Mouse (Mus musculus) brain, embryonic 14.5 days (tissue): ENCODE measurements at regions not wholly inside any gene's neighbourhood (a gene's known extent, or its start where the extent isn't known, plus 50 kb on each side); places are given as distances from the start of the nearest gene placed in this dataset.

Experiments
- DNase-seq: peaks from one replicate; pipeline ENCODE4 v3.0.0-alpha.2; 2011; ENCODE audit warnings: low read depth
- CTCF ChIP-seq: fragments of 200-500 bp; IDR thresholded peaks from 2 replicates; pipeline ENCODE4 v1.5.1; 2012; ENCODE audit warnings: inconsistent platforms, mild to moderate bottlenecking, moderate library complexity, borderline replicate concordance; ENCODE audit not compliant: insufficient read depth, insufficient read length; ENCODE audit errors: extremely low read depth
- POLR2A ChIP-seq: fragments of 200-500 bp; IDR thresholded peaks from 2 replicates; pipeline ENCODE4 v1.6.1; 2012; ENCODE audit warnings: mild to moderate bottlenecking, inconsistent platforms, borderline replicate concordance; ENCODE audit not compliant: poor library complexity, insufficient read depth, insufficient read length, severe bottlenecking; ENCODE audit errors: extremely low read depth

GRCm38 (mm10) chr11:25421486-25421885, 789.1 kb downstream of the 5730522E02Rik start:
- TF ChIP-seq CTCF (no peak), POLR2A (no peak)
- no peak for DNase-seq

- no peak for DNase-seq
- TF ChIP-seq CTCF: no peak
- TF ChIP-seq POLR2A: no peak
Observed at GRCm38 (mm10) chr11:25410403-25411090, 800.0 kb downstream of the 5730522E02Rik start.

- TF ChIP-seq CTCF: no peak
- no peak for TF ChIP-seq POLR2A
- no peak for DNase-seq
Observed at GRCm38 (mm10) chr11:25391649-25392048, 818.9 kb downstream of the 5730522E02Rik start.

- TF ChIP-seq POLR2A: no peak
Observed at GRCm38 (mm10) chr11:25367111-25367510, 843.5 kb downstream of the 5730522E02Rik start.

GRCm38 (mm10) chr11:25365433-25365832, 845.1 kb downstream of the 5730522E02Rik start:
- DNase-seq: peak; percentile 37
- no peak for TF ChIP-seq POLR2A
- no peak for TF ChIP-seq CTCF

More at GRCm38 (mm10) chr11:25367111-25367510, 843.5 kb downstream of the 5730522E02Rik start:
- DNase-seq: no peak

- DNase-seq: no peak
- TF ChIP-seq POLR2A (no peak), CTCF (no peak)
Observed at GRCm38 (mm10) chr11:25359723-25360122, 850.8 kb downstream of the 5730522E02Rik start.

GRCm38 (mm10) chr11:25357717-25358411, 852.7 kb downstream of the 5730522E02Rik start:
- DNase-seq: peak; percentile 57
- TF ChIP-seq POLR2A (no peak), CTCF (no peak)

GRCm38 (mm10) chr11:25356671-25357586, 853.6 kb downstream of the 5730522E02Rik start:
- peak; percentile 85 for DNase-seq
- TF ChIP-seq CTCF: no peak
- no peak for TF ChIP-seq POLR2A

- no peak for TF ChIP-seq CTCF
- TF ChIP-seq POLR2A: no peak
- peak; percentile 56 for DNase-seq
Observed at GRCm38 (mm10) chr11:25335667-25336066, 874.9 kb downstream of the 5730522E02Rik start.

- TF ChIP-seq CTCF: no peak
- TF ChIP-seq POLR2A: no peak
- DNase-seq: no peak
Observed at GRCm38 (mm10) chr11:25330696-25331095, 879.9 kb downstream of the 5730522E02Rik start.

- DNase-seq: no peak
- TF ChIP-seq POLR2A (no peak), CTCF (no peak)
Observed at GRCm38 (mm10) chr11:25322426-25322825, 888.1 kb downstream of the 5730522E02Rik start.
